Mouse (Mus musculus) spleen, postnatal 0 days (tissue): Measurements from ENCODE around the gene Rpl9-ps1. TPM values are rescaled to one million over a fixed set of nuclear protein-coding genes. Genes with fewer than 3 reads are reported as not detected.

Experiments used
- polyA plus RNA-seq: library from polyadenylated mRNA; unstranded; fragments of >200 nt; fragmentation: Nextera tagmentation; extraction: Ambion mirVana; gene quantifications from 2 replicates; pipeline ENCODE4 v1.2.1, GENCODE M21; 2015

Gene Rpl9-ps1
- not detected in 2 replicates for polyA plus RNA-seq

GRCm38 (mm10) chr11:83645521-83645920 lies at the start of gene Rpl9-ps1:
Gene Rpl9-ps1, minus strand, starts transcription at chr11:83645621.

GRCm38 (mm10) chr11:83662204-83662603 lies 16.8 kb upstream of the Rpl9-ps1 start, which contains the start of gene Ccl4:
Gene Ccl4, plus strand, starts transcription at chr11:83662584.

GRCm38 (mm10) chr11:83649305-83649841 lies 4.0 kb upstream of the Rpl9-ps1 start, which contains the start of gene Ccl3:
Gene Ccl3, minus strand, starts transcription at chr11:83649355.

Other genes with a start within 250 kb of the Rpl9-ps1 start
- gene Rasl10b, start 236.5 kb downstream of the Rpl9-ps1 start, polyA plus RNA-seq = 0.54 and 0.63 TPM in 2 replicates
- gene Gas2l2, start 216.2 kb downstream of the Rpl9-ps1 start, polyA plus RNA-seq = not detected in 2 replicates
- 3.9 and 5.7 TPM in 2 replicates for gene 1700020L24Rik, start 207.9 kb downstream of the Rpl9-ps1 start, polyA plus RNA-seq
- gene Mmp28, start 182.6 kb downstream of the Rpl9-ps1 start, polyA plus RNA-seq = 2.6 and 4.9 TPM in 2 replicates
- 5.4 and 7.4 TPM in 2 replicates for gene Taf15, start 172.5 kb downstream of the Rpl9-ps1 start, polyA plus RNA-seq
- gene Heatr9, start 123.4 kb downstream of the Rpl9-ps1 start, polyA plus RNA-seq = not detected in 2 replicates
- 16.8 and 30.0 TPM in 2 replicates for gene Ccl5, start 115.1 kb downstream of the Rpl9-ps1 start, polyA plus RNA-seq
- 16.5 and 24.8 TPM in 2 replicates for gene Ccl9, start 67.0 kb downstream of the Rpl9-ps1 start, polyA plus RNA-seq
- 117 and 129 TPM in 2 replicates for gene Ccl6, start 52.5 kb downstream of the Rpl9-ps1 start, polyA plus RNA-seq
- 1.4 and 2.3 TPM in 2 replicates for gene Ccl3, start 3.7 kb upstream of the Rpl9-ps1 start, polyA plus RNA-seq
- gene Ccl4, start 17.0 kb upstream of the Rpl9-ps1 start, polyA plus RNA-seq = 1.3 and 1.6 TPM in 2 replicates
- gene Wfdc17, start 58.4 kb upstream of the Rpl9-ps1 start, polyA plus RNA-seq = 30.9 and 57.7 TPM in 2 replicates
- 0.35 and 0.73 TPM in 2 replicates for gene Wfdc18, start 63.4 kb upstream of the Rpl9-ps1 start, polyA plus RNA-seq
- 181 and 271 TPM in 2 replicates for gene Wfdc21, start 101.3 kb upstream of the Rpl9-ps1 start, polyA plus RNA-seq
- gene Heatr6, start 108.1 kb upstream of the Rpl9-ps1 start, polyA plus RNA-seq = 11.3 and 14.4 TPM in 2 replicates
- 0.24 TPM in 1 of 2 replicates, not detected in the other for gene Hnf1b, start 204.4 kb upstream of the Rpl9-ps1 start, polyA plus RNA-seq